Mouse (Mus musculus): Measurements from ENCODE around the gene Aak1.
"Not testable (repeated sequence)": the region's sequence is repeated elsewhere in the genome, so short reads cannot be mapped to it uniquely, and the experiment has no call there.

Gene Aak1

DNA sequence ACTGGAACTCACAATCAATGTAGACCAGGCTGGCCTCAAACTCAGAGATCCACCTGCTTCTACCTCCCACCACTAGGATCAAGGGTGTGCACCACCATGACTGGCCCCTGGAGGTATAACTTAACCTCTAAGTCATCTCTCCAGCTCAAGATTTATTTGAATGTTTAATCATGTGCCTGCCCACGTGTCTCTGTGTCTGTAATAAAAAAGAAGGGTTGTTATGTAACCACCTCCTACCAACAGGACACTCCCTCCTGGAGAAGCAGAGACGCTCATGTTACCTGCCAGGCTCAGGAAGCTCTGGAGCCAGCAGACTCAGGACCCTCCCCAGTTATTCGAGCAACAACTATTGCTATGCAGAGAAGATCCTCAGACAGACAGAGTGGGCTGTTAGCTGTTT lies 7.4 kb upstream of the Aak1 start:
- DNase-seq (ENCODE audit: low read depth), result no peak

DNA sequence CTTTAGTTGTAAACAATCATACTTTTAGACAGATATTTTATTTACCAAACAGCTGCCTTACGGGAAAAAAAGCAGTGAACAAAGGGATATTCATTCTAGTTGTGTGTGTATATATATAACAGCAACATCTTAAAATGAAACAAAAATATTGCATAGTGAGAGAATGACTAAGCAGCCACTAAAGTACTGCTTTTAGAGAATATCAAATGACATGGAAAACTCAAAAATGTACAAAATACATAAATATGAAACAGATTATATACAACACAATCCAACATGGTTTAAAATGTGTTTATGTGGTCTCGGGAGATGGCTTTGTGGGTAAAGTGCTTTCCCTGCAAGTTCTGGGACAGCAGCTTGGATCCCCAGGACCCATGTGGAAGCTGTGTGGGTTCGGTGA lies 5.7 kb upstream of the Aak1 start:
- DNase-seq (ENCODE audit: low read depth), result peak; percentile 52

GRCm38 (mm10) chr6:86846467-86846866 lies 2.9 kb upstream of the Aak1 start:
- no peak for DNase-seq (ENCODE audit: low read depth)

- no peak for DNase-seq (ENCODE audit: low read depth)
Observed at GRCm38 (mm10) chr6:86847816-86848215, 1.5 kb upstream of the Aak1 start.

- no peak for DNase-seq (ENCODE audit: low read depth)
Observed at GRCm38 (mm10) chr6:86848580-86848914, 770 bp upstream of the Aak1 start.

DNA sequence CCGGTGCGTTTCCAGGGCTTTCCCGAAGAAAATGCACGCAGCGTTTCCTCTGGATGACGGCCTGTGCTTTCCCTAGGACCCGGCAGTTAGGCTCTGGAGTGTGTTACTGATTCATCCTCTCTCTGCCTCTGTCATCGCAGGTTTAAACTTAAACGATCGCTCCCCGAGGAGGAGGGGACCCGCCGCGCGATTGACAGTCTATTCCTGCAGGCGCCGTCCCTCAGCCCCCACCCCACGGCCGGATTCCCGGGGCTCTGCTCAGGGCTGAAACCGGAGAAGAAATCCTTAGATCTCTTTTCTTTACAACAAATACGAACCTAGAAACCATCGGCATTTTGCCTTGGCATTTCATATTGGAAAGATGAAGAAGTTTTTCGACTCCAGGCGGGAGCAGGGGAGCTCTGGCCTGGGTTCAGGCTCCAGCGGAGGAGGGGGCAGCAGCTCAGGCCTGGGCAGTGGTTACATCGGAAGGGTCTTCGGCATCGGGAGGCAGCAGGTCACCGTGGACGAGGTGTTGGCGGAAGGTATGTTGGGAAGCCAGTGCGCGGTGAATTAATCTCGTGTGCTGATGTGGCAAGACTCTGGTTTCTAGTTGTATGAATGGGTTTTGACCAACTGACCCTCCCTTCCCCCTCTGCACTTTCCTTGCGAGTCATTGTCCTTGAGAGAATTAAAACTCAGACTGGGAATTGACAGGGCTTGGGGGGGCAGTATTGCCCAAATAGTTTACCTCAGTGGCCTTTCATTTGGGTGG lies 552 bp downstream of the Aak1 start:
- peak; percentile 63 for DNase-seq (ENCODE audit: low read depth)

DNA sequence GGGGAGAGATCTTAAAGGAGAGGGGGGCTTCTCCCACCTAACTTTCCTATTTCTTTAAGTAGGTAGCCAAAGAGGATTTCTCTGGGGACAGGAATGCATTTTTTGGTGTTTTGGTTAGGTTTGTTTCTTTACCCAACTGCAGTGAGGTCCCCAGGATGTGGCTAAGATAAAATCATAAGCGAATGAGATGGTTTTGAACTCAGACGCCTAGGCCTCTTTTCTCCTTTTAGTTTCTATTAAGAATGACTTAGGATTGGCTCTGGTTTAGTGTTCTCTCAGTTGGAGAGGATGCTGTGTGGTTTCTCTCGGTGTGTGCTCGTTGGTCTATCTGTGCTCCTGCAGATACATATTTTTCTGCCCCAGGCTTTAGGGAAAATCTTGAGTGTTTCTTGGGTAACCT lies 1.3 kb downstream of the Aak1 start:
- DNase-seq (ENCODE audit: low read depth), result peak; percentile 19

DNA sequence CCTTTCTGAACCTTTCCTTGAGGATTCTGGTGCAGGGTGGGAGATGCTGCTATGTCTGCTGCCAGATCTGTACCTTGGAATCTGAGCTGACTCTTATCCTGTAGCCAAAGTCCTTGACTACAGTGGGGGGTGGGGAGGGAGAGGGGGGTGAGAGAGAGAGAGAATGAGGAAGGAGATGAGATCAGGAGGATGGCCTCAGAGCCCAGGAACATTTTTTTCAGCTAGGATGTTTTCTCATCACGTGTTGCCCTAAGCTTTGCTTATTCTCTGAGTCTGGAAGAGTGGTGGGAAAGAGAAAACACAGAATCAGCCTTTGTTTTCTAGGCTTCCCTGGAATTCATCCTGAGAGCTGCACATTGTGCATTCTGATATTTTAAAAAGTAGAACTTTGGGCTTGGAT lies 2.2 kb downstream of the Aak1 start:
- peak; percentile 48 for DNase-seq (ENCODE audit: low read depth)

DNA sequence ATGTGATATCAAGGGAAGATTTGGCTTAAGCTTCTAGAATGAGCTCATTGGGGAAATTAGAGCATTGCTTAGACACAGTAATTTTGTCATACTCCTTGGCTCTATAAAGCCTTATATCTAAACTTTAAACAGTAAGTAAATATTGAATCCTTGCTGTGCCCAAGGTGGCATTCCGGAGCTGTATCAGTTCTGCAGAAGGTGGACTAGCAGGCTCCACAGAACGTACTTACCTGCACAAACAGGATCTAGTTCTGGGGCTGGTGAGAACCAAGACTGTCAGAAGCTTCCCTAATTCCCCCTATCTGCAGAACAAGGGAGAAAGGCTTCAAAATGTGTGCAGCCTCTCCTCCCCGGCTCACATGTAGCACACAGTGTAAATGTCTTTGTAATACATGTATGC lies 4.6 kb downstream of the Aak1 start:
- DNase-seq (ENCODE audit: low read depth), result no peak

- DNase-seq (ENCODE audit: low read depth), result no peak
Observed at GRCm38 (mm10) chr6:86854941-86855340, 5.6 kb downstream of the Aak1 start.

DNA sequence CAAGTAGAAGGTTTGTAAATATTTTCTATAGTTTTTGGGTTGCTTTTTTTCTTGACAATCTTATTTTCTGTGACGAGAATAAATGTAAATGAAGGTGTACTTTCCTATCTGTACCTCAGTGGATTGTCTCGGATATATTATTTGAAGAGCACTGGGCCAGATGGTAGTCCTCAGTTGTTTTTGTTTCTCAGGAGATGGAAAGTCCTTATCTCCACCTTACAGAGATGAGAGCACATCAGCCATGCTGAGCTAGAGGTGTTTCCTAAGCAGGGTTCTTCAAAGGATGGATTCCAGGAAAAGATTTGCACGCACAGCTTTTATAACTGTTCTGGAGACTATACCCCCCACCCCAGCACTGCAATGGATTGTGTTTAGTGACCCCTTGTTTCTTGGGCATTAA lies 9.3 kb downstream of the Aak1 start:
- DNase-seq (ENCODE audit: low read depth), result no peak

DNA sequence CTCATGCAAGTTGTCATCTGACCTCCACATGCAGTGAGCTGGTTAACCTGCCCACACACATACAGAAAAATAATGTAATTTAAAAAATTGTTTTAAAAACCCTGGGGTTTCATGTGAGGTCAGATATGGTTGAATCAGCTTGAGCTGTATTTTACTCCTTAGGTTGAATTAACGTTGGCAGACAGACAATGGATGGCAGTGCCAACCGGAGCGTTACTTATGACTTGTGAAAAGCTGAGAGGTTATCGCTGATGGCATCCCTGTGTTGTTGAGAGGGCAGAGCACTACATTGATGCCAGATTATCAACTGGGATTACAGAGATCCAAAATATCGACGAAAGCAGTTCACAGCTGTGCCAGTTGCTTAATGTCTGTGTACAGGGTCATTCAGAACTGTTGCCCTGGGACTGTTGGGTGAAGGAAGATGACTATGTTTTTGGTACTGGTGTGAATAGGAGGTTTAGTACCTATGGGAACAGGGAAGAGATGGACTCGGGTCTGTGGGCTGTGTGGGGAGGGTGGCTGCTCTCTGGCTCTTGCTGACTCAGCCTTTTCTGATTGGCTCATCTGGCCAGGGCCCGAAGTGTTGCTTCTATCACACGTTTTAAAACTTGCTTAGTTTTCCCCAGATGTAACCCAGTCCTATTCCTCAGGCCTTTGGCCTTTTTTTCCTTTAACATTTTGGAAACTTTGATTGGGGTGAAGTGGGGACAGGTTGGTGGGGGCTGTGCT lies 11.6 kb downstream of the Aak1 start:
- DNase-seq (ENCODE audit: low read depth), result no peak

- DNase-seq (ENCODE audit: low read depth), result no peak
Observed at GRCm38 (mm10) chr6:86864358-86864757, 15.0 kb downstream of the Aak1 start.

- no peak for DNase-seq (ENCODE audit: low read depth)
Observed at GRCm38 (mm10) chr6:86870335-86870734, 21.0 kb downstream of the Aak1 start.

DNA sequence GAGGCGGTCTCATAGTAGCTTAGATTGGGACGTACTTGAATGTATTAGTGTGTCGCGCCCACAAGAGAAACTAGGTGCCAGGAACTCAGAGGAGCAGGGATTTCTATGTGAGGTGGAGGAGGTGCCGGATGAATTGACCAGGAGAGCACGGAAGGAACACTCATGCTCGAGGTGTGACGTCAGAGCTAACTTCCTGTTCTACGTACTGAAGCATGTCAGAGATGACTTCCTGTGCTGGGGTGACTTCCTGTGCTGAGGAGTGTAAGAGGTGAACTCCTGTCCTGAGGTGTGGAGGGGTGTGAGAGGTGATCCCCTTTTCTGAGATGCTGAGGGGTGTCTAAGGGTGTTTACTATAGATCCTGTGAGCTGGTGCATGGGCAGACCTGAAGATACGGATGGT lies 22.5 kb downstream of the Aak1 start:
- DNase-seq (ENCODE audit: low read depth), result no peak

DNA sequence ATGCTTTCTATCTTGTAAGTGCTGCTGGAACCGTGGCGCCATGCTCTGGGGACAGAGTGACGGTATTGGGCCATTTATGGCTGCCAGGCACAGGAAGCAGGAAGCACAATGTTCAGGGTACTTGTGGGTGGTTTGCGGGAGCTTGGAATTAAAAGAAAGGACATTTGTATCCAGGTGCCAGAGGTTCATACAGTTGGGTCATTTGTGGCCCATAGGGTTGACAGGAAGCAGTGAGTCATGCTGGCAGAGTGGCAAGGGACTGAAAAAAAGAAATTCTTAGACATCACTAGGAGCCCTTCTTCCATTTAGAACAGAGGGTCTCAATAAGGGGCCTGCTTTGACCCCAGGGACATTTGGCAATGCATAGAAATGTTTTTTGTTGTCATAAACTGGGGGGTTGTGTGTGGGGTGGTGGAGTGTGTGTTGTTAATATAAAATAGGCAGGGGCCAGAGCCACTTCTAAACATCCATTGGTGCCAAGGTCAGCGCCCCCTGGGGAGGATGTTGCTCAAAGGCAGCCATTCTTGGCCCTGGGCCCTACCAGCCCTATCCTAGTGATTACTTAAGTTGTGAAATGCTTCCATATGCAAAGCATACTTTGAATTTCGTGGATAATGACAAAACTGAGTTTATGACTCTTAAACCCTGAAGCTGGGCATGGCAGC lies 25.5 kb downstream of the Aak1 start:
- DNase-seq (ENCODE audit: low read depth), result peak; percentile 78

GRCm38 (mm10) chr6:86876451-86876850 lies 27.1 kb downstream of the Aak1 start:
- no peak for DNase-seq (ENCODE audit: low read depth)

DNA sequence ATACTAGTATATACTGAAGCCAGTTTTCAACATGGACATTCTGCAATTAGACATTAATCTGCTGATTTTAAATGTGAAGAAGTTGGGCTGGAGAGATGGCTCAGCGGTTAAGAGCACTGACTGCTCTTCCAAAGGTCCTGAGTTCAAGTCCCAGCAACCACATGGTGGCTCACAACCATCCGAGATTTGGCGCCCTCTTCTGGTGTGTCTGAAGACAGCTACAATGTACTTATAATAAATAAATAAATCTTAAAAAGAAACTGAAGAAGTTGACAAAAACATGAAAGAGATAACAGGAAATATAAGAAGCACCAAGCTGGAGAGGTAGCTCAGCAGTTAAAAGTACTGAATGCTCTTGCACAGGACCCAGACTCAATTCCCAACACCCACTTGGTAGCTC lies 29.3 kb downstream of the Aak1 start:
- not testable (repeated sequence) for DNase-seq (ENCODE audit: low read depth)

- no peak for DNase-seq (ENCODE audit: low read depth)
Observed at GRCm38 (mm10) chr6:86879314-86879713, 30.0 kb downstream of the Aak1 start.

GRCm38 (mm10) chr6:86884230-86884629 lies 34.9 kb downstream of the Aak1 start:
- DNase-seq (ENCODE audit: low read depth), result no peak

DNA sequence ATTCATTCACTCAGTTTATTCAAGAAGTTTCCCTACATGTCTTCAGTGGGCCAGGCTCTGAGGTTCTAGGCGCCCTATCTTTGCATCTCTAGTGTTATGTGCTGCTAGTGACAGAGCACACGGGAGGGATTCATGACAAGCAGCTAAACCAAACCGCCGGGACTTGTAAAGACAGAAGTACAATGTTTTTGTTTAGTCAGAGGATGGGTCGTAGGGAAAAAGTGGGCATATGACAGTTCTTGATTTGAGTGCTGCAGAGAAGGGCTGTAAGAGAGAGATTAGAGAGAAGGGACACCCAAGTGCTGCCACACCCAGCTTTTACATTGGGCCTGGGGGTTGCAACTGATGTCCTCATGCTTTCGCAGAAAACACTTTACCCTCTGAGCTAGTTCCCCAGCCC lies 35.4 kb downstream of the Aak1 start:
- DNase-seq (ENCODE audit: low read depth), result no peak

GRCm38 (mm10) chr6:86885816-86886529 lies 36.7 kb downstream of the Aak1 start:
- peak; percentile 35 for DNase-seq (ENCODE audit: low read depth)

DNA sequence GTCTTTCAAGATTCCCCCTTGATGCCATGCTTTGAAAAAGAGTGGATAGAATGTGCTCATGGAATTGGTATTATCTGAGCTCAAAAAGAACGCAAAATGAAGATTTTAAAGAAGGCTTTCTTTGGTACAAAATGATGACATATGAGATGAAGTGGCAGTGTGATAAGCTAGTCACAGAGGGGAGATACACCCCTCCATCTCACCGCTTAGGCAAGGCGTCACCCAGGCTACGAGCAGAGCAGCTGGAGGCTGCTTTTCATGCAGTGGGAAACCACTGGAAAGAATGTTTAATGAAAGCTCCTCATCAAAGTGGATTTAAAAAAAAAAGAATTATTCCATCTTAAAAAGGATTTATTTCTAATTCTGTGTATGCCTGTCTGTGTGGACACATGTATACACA lies 37.5 kb downstream of the Aak1 start:
- DNase-seq (ENCODE audit: low read depth), result no peak
